Mouse (Mus musculus) bone marrow, adult 2 months (tissue): ENCODE data around the gene Furin. TPM values are rescaled to one million over a fixed set of nuclear protein-coding genes. Genes with fewer than 3 reads are reported as not detected.

Source experiments
- H3K27ac ChIP-seq: fragments of 200-500 bp; 2 replicates; pipeline ENCODE4 v1.5.1; 2012; ENCODE audit warnings: low read depth, mild to moderate bottlenecking, control low read depth, inconsistent platforms, low read length; ENCODE audit not compliant: control insufficient read depth, poor library complexity, insufficient read depth
- H3K4me1 ChIP-seq: fragments of 200-500 bp; 2 replicates; pipeline ENCODE4 v1.6.1; 2011; ENCODE audit warnings: low read length; ENCODE audit not compliant: control insufficient read depth, insufficient read depth
- H3K4me3 ChIP-seq: fragments of 200-500 bp; replicated peaks from 2 replicates; pipeline ENCODE3; 2011; ENCODE audit warnings: mild to moderate bottlenecking, low read depth, low read length, control low read depth; ENCODE audit not compliant: control insufficient read depth
- CTCF ChIP-seq: fragments of 200-500 bp; IDR thresholded peaks from 2 replicates; pipeline ENCODE4 v1.5.1; 2011; ENCODE audit warnings: low read length, control low read depth; ENCODE audit not compliant: control insufficient read depth, insufficient read depth
- POLR2A ChIP-seq: fragments of 200-500 bp; IDR thresholded peaks from 2 replicates; pipeline ENCODE4 v1.6.1; 2011; ENCODE audit warnings: low read depth, mild to moderate bottlenecking, control low read depth, low read length, borderline replicate concordance; ENCODE audit not compliant: control insufficient read depth
- WGBS: fragments of 180-500 bp; shearing (Covaris S2); methylation state at CpG from one replicate; pipeline ENCODE4 v1.1.7; 2018; 5-methylcytosine and 5-hydroxymethylcytosine counted together
- polyA plus RNA-seq: library from polyadenylated mRNA; stranded (reverse); fragments of >200 nt; gene quantifications from 2 replicates; pipeline ENCODE4 v1.2.4, GENCODE M21; 2011; ENCODE audit warnings: low replicate concordance; ENCODE audit not compliant: missing spikeins, insufficient read depth, insufficient read length

Gene Furin
- polyA plus RNA-seq, 1 experiment, result 31.0 TPM

DNA sequence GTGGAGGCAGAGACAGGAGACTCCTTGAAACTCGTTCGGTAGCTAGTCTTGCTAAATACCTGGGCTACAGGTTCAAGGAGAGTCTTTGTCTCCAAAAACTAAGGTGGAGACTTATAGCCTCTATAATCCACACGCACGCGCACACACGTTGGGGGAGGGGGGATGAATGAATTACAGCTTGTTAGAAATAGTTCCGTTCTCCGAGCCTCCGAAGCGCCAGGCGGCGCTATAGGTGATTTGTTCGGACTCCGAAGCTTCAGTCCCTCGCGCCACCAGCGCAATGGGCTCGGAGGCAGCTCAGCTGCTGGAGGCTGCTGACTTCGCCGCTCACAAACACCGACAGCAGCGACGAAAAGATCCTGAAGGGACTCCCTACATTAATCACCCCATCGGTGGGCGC, 62.4 kb downstream of the Furin start, which contains the start of gene Hddc3:
Gene Hddc3, plus strand, starts transcription at position 247 of the 400 bp plus-strand sequence.
- Histone ChIP-seq H3K4me1 (peaks cover 7% of the 10 kb centered on the region), H3K4me3 (peak within 1 kb of the TSS; percentile 83), H3K27ac (peak within 1 kb of the TSS; percentile 71)
- TF ChIP-seq POLR2A (peak; percentile 81; the same call in 1 of the 2 replicates), CTCF (peak; percentile 73)
- whole genome bisulfite sequencing, result 1% methylated on average over 25 of the region's 25 CpGs

DNA sequence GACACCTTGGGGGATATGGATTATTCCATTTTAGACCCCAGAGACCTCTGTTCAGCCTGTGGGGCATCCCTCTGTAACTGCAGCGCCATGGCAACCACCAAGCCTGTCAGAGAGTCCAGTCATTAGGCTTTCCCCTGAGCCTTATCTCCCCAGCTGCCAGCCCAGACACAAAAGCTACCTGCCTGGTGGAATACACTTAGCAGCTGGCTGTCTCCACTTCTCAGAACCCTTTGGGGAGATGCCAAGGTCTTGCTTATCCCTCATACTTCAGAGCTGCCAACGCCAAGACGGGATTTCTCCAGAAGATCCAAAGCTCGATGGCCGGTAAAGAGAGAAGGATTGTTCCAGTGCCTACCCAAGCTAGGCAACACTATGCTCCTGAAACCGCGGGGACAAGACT, 63.4 kb downstream of the Furin start:
- no peak for TF ChIP-seq CTCF
- no peak for TF ChIP-seq POLR2A
- Histone ChIP-seq H3K4me3 (no peak overlapping the region), H3K4me1 (peaks cover 7% of the 10 kb centered on the region), H3K27ac (no peak overlapping the region)
- WGBS, result 78% methylated on average over 7 of the region's 7 CpGs

DNA sequence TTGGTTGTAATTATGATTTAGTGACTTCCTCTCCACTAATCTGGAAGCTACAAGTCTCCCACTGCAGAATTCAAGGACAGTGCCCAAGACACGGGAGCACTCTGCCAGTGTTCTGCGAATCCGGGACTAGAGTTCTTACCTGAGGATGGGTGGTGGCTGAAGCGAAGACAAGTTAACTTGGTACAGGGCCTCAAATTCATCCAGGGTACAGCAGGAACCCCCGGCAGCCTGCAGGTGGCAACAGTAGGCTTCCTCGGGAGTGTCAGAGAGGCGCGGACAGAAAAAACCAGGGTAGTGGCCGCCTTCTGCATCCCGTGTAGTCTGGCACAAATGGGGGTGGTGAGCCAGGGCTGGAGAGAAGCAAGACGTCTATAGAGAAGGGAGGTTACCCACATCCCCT, 64.4 kb downstream of the Furin start, which contains the start of gene Unc45a:
Gene Unc45a, minus strand, starts transcription at position 213 of the 400 bp plus-strand sequence.
- Histone ChIP-seq H3K4me1 (peaks cover 7% of the 10 kb centered on the region), H3K4me3 (peak within 1 kb of the TSS; percentile 82), H3K27ac (peak within 1 kb of the TSS; percentile 70)
- peak; percentile 77 for TF ChIP-seq CTCF
- TF ChIP-seq POLR2A, result no peak
- 2% methylated on average over 11 of the region's 11 CpGs for WGBS

DNA sequence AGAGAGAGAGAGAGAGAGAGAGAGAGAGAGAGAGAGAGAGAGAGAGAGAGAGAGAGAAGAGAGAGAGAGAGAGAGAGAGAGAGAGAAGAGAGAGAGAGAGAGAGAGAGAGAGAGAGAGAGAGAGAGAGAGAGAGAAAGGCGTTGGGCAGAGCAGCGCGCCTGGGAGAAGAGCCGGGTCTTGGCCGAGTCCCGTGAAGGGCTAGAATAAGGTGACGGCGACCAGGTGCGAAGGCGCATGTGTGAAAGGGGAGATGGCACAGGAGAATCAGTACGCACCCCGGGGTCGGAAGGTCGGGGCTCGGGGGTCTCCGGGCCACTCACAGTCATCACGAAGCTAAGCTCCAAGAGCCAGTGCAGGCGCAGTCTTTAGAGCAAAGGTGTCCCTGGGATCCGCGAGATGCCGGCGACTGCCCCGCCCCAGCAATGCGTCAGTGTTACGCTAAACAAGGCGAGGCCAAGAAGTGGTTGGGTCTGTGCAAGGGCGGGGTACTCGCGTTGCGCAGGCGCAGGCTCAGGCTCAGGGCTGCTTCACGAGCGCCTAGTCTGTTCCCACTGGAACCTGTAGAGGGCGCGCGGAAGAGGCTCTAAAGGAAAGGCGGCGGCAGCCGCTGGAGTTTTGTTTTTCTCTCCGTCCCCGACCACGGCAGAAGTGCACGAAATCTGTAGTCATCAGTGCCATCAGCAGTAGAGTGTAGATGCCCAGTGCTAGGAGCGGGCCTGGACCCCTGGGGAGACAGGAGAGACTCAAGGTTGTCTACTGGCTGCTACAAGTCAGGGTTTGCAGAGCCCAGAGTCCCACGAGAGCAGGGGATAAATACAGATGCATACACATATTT, 65.2 kb downstream of the Furin start:
- Histone ChIP-seq H3K4me3 (peak overlapping the region; percentile 82), H3K27ac (peak overlapping the region; percentile 70), H3K4me1 (peaks cover 7% of the 10 kb centered on the region)
- under 1% methylated on average over 45 of the region's 45 CpGs for WGBS
- peak; percentile 74 for TF ChIP-seq CTCF
- peak; percentile 87 for TF ChIP-seq POLR2A

DNA sequence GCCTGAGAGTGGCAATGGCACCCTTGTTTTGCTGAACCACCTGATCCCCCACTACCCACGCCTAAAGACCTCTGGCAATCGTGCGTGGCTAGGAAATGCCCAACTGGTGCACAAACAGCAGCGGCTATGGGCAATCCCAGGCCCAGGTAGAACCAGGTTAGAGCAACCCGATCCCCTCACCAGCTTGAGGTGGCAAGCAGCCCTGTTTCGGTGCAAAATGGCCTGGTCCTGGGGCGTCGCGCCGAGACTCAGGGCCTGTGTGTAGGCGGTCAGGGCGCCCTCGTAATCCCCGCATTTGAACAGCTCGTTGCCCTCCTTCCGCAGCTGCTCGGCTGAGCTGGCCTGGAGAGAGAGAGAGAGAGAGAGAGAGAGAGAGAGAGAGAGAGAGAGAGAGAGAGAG, 65.9 kb downstream of the Furin start:
- Histone ChIP-seq H3K27ac (no peak overlapping the region), H3K4me1 (peaks cover 7% of the 10 kb centered on the region), H3K4me3 (peak overlapping the region; percentile 57)
- TF ChIP-seq CTCF, result no peak
- TF ChIP-seq POLR2A, result no peak
- 9% methylated on average over 17 of the region's 17 CpGs for WGBS

Other genes with a start within 250 kb of the Furin start
- 33.7 and 51.6 TPM in 2 replicates for gene Sema4b, start 218.6 kb downstream of the Furin start, polyA plus RNA-seq
- 81.7 and 82.5 TPM in 2 replicates for gene Cib1, start 172.6 kb downstream of the Furin start, polyA plus RNA-seq
- 1.1 and 1.8 TPM in 2 replicates for gene Gdpgp1, start 172.6 kb downstream of the Furin start, polyA plus RNA-seq
- not detected in 2 replicates for gene Ttll13, start 159.1 kb downstream of the Furin start, polyA plus RNA-seq
- 12.7 and 26.8 TPM in 2 replicates for gene Ngrn, start 144.2 kb downstream of the Furin start, polyA plus RNA-seq
- gene Vps33b, start 135.8 kb downstream of the Furin start, polyA plus RNA-seq, result 11.0 and 24.0 TPM in 2 replicates
- 165 and 172 TPM in 2 replicates for gene Prc1, start 111.0 kb downstream of the Furin start, polyA plus RNA-seq
- gene Rccd1, start 81.0 kb downstream of the Furin start, polyA plus RNA-seq, result 7.6 and 11.3 TPM in 2 replicates
- gene Unc45a, start 64.4 kb downstream of the Furin start, polyA plus RNA-seq, result 10.8 and 43.9 TPM in 2 replicates
- gene Hddc3, start 62.3 kb downstream of the Furin start, polyA plus RNA-seq, result 5.0 and 16.2 TPM in 2 replicates
- gene Man2a2, start 34.1 kb downstream of the Furin start, polyA plus RNA-seq, result 25.1 and 40.0 TPM in 2 replicates
- gene Fes, start 17.5 kb downstream of the Furin start, polyA plus RNA-seq, result 143 and 311 TPM in 2 replicates
- gene Blm, start 129.7 kb upstream of the Furin start, polyA plus RNA-seq, result 37.0 and 75.0 TPM in 2 replicates